Mouse (Mus musculus) embryo, embryonic 11 days (tissue): Measurements from ENCODE around the gene Trmt6.

Experiments used
- DNase-seq: peaks from one replicate; pipeline ENCODE4 v3.0.0-alpha.2; 2015

Trmt6 gene

DNA sequence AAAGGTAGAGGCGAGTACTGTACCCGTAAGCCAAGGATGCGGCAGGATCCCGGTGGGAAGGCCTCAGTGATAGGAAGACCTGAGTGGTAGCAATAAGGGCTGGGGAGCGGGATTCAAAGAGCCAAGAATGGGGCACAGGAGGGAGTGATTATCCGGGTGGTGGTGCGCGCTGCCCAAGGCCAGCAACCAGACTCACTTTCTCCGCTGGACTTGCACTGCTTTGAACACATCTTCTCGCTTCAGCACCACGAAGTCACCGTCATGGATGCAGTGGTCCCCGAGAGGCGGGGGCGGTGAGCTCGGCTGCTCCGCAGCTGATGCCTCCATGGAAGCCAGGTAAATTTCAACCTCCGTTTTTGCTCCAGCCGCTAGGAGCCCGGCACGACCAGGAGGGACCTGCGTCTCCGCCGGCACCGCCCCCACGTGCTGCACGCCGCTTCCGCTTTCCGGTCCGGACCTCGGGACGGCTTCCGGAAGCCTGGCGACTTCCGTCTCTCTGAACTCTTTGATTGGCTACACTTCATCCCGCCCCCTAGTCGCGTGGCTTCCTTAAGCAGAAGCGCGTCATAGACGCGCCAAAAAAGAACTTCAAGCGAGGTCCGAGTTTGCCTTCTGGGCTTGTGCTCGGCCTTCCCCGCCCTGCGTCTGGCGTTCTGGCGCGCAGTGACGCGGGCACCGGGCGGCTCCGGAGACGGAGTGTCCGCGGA, at the start of gene Trmt6, which contains the start of gene Mcm8:
Gene Trmt6 (minus strand): TSS at position 448 of the 707 bp plus-strand sequence.
Gene Mcm8 (plus strand): TSS at position 534 of the 707 bp plus-strand sequence.
- peak; percentile 99 for DNase-seq

DNA sequence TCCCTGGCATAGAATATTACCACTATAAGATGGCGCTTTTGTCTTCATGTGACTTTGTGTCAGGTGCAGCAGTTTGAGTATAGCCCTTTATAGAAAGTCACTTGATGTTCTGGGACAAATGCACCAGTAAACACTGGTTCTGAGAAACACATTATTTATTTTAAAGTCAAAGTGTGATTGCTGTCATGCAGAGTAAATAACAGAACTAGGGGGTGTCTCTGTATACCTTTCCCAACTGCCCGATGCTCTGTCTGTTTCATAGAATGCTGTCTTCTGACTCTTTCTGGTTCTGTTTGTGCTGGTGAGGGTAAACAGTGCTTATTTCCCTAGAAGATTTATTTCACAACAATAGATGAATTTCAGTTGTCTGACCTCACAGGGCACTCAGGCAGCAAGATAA, 47.5 kb upstream of the Trmt6 start:
- no peak for DNase-seq

GRCm38 (mm10) chr2:132861456-132861855, 45.6 kb upstream of the Trmt6 start:
- no peak for DNase-seq

DNA sequence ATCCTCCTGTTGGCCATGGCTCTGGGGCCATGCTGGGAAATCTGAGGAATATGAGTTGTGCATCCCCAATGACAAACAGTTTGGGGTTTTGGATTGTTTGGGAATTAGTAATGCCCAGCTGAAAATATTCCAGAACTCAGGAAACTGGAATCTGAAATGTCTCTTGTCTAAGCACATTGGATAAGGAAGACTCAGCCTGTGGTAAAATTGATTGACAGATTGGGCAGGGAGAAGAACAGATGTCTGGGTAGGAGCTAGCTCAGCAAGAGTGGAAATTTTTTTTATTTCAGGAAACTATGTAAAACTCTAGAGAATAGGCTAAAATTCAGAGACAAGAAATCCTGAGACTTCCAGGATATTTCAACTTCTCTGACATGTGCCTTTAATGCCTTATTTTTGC, 44.6 kb upstream of the Trmt6 start:
- no peak for DNase-seq

GRCm38 (mm10) chr2:132856333-132856732, 40.5 kb upstream of the Trmt6 start:
- no peak for DNase-seq

- no peak for DNase-seq
Measured at GRCm38 (mm10) chr2:132853051-132853450, 37.2 kb upstream of the Trmt6 start.

GRCm38 (mm10) chr2:132849141-132849540, 33.3 kb upstream of the Trmt6 start:
- no peak for DNase-seq

GRCm38 (mm10) chr2:132848361-132848760, 32.5 kb upstream of the Trmt6 start:
- no peak for DNase-seq

DNA sequence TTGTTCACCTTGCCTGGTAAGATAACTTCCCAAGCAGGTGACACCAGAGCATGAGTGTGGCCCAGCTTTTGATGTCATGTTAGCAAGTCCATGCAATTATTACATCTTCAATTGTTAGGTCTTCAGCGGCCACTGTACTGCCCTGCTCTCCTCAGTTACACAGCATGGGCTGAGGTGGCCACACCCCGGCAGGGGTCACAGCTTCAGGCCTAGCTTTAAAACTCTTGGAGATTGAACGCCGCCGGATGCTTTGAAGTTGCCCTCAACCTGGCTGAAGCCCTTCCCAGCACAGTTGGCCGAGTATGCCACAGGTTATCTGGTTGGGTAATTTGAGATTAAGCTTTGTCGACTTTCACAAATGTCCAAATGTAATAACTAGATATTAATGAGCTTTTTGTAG, 31.7 kb upstream of the Trmt6 start:
- peak; percentile 9 for DNase-seq

DNA sequence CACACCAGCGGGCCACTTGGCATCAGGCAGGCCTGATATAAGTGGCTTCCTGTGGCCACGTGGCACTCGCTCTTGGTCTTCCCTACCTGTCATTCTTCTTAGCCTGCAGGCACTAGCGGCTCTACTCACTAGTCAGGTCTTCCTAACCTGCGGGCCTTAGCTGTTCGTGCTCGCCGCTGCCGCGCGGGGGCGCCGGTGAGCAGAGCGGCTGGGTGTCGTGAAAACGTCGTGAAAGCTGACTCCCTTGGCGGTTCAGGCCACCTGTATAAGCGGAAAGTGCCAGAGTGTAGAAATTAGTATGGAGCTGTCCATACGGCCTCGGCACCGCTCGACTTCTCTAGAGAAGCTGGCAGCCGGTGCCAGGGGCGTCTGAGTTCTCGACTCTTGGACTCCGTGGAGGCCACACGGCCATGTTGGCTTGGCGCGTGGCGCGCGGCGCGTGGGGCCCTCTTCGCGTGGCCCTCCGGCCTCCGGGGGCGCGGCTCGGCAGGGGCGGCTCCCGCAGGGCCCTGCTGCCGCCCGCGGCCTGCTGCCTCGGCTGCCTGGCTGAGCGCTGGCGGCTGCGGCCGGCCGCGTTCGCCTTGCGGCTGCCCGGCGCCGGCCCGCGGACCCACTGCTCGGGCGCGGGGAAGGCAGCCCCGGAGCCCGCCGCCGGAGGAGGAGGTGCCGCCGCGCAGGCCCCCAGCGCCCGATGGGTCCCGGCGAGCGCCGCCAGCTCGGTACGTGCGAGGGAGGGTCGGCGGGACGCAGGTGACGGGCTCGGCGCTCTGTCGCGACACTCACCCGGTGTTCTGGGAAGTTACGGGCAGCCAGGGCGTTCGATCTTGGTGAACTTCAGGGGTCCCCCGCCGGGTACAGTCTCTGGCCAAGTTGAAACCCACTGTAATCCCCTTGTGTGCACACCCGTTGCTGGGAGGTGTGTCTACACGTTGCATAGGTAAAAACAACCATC, 30.8 kb upstream of the Trmt6 start, which contains the start of gene Crls1:
Gene Crls1 (plus strand): TSS at position 260 of the 952 bp plus-strand sequence.
- peak; percentile 93 for DNase-seq

GRCm38 (mm10) chr2:132841071-132841470, 25.2 kb upstream of the Trmt6 start:
- no peak for DNase-seq

DNA sequence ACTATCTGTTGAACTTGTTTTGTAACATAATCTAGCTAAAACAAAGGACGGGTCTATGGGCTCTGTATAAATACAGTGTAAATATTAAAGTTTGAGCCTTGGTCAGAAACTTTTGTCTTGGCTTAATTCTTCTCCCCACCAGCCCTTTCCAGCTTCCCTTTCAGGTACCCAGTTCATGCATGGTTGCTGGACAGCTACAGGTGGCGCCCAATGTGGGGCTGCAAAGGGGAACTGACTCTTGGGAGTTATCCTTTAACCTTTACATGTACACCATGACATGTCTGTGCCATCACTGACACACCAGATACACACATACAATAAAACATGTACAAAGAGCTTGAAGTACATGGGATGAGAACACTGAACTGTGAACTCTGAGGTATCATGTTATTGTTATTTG, 12.9 kb downstream of the Trmt6 start:
- DNase-seq = no peak

GRCm38 (mm10) chr2:132794204-132794586, 21.7 kb downstream of the Trmt6 start:
- DNase-seq = no peak

- DNase-seq = no peak
Measured at GRCm38 (mm10) chr2:132793441-132794203, 22.2 kb downstream of the Trmt6 start.

DNA sequence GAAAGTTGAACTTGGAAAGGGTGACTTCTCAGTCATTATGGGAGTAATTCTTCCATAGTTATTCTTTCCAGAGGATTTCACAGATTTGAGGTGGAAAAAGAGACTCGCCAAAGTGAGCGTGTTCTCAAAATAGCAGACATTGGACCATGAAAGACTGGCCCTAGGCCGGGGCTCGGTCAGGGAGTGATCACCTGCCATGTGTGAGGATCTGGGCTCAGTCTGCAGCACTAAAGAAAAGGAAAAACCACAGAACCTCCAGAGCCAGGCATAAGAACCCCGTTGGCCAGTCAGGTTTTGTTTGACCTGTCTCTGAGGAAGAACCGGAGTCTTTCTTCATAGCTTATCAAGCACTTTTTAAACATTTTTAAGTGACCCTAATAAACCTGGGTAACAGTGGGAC, 31.8 kb downstream of the Trmt6 start:
- DNase-seq = no peak

- peak; percentile 95 for DNase-seq
Measured at GRCm38 (mm10) chr2:132781439-132782068, 34.3 kb downstream of the Trmt6 start.

GRCm38 (mm10) chr2:132780978-132781377, 34.9 kb downstream of the Trmt6 start, which contains the start of gene Chgb:
Gene Chgb, plus strand, starts transcription at chr2:132781278.
- DNase-seq = no peak

DNA sequence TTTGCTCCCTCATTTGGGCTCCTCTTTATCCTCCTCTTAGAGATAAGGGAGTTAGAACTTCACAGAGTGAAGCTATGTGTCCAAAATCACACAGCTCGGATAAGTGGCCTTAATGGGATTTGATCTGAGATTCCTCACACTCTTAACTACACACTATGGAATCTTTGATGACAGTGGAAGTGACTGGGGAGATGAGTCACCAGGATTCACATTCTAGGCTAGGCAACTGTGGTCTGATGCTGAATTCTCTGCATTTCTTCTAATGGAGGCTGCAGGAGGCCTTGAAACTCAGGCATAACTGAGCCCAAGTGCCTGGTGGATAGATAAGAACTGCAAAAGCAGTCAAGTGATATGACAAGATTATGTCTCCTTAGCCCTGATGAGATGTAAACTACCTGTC, 45.0 kb downstream of the Trmt6 start:
- DNase-seq = no peak

DNA sequence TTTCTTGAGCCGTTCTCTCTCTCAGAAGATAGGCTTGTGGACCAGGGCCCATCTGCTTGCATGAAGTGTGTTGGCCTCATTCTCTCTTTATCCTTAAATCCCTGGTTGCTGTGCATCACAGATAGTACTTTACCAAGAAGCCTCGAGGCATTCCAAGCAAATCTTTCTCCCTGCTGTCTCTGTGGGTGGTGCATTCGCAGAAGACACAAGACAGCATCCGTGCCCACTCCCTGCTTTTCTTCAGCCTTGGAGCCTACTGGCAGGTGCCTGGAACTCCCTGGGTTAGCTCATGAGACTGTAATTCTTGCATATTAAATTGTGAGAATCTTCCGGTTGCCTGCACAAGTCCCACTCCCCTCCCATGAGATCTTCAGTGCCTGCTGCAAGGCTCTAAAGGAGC, 57.9 kb downstream of the Trmt6 start:
- no peak for DNase-seq
